Mouse (Mus musculus) frontal cortex, postnatal 10 days (tissue): ENCODE data around the gene Fdxacb1.

Experiments
- DNase-seq, 2 experiments: peaks; one replicate each; pipeline ENCODE4 v3.0.0; 2022; ENCODE audit warnings: low spot score in 2 of 2, mixed read lengths in 1 of 2

Gene Fdxacb1

GRCm38 (mm10) chr9:50768107-50769002, at the start of gene Fdxacb1:
TSS of gene Fdxacb1 (plus strand) at chr9:50768236.
- peak; percentile 98 to 99 for DNase-seq

GRCm38 (mm10) chr9:50718878-50719277, 49.2 kb upstream of the Fdxacb1 start:
- DNase-seq, result no peak

- DNase-seq, result no peak
Measured at GRCm38 (mm10) chr9:50721061-50721460, 47.0 kb upstream of the Fdxacb1 start.

GRCm38 (mm10) chr9:50722451-50722911, 45.6 kb upstream of the Fdxacb1 start:
- no peak for DNase-seq

GRCm38 (mm10) chr9:50723406-50723805, 44.6 kb upstream of the Fdxacb1 start:
- DNase-seq, result peak in 1 of 2 experiments; percentile 51

- no peak for DNase-seq
Measured at GRCm38 (mm10) chr9:50724147-50724546, 43.9 kb upstream of the Fdxacb1 start.

GRCm38 (mm10) chr9:50724661-50725330, 43.2 kb upstream of the Fdxacb1 start:
- no peak for DNase-seq

GRCm38 (mm10) chr9:50725921-50726590, 42.0 kb upstream of the Fdxacb1 start:
- no peak for DNase-seq

- DNase-seq, result peak; percentile 41 to 55
Measured at GRCm38 (mm10) chr9:50727171-50727924, 40.7 kb upstream of the Fdxacb1 start.

- peak; percentile 87 to 88 for DNase-seq
Measured at GRCm38 (mm10) chr9:50727925-50728651, 39.9 kb upstream of the Fdxacb1 start.

GRCm38 (mm10) chr9:50729600-50729999, 38.4 kb upstream of the Fdxacb1 start:
- no peak for DNase-seq

- no peak for DNase-seq
Measured at GRCm38 (mm10) chr9:50732560-50732959, 35.5 kb upstream of the Fdxacb1 start.

- no peak for DNase-seq
Measured at GRCm38 (mm10) chr9:50734989-50735388, 33.0 kb upstream of the Fdxacb1 start.

- peak; percentile 87 to 92 for DNase-seq
Measured at GRCm38 (mm10) chr9:50738914-50739870, 28.8 kb upstream of the Fdxacb1 start, which contains the start of gene Dixdc1. TSS of gene Dixdc1 (minus strand) at chr9:50739517.

- no peak for DNase-seq
Measured at GRCm38 (mm10) chr9:50740867-50741784, 26.9 kb upstream of the Fdxacb1 start.

- DNase-seq, result no peak
Measured at GRCm38 (mm10) chr9:50742261-50742660, 25.8 kb upstream of the Fdxacb1 start.

GRCm38 (mm10) chr9:50742744-50743143, 25.3 kb upstream of the Fdxacb1 start:
- DNase-seq, result no peak

GRCm38 (mm10) chr9:50745806-50746205, 22.2 kb upstream of the Fdxacb1 start:
- no peak for DNase-seq
